Mouse (Mus musculus) lung, embryonic 16.5 days (tissue): Measurements from ENCODE around the gene Prmt1. TPM values are rescaled to one million over a fixed set of nuclear protein-coding genes. Genes with fewer than 3 reads are reported as not detected.

Experiments used
- ATAC-seq: fragments of 200-750 bp; cut with Nextera tagmentation; 2 replicates; pipeline ENCODE4 v1.8.0; 2017; ENCODE audit warnings: low read depth, mild to moderate bottlenecking, moderate library complexity
- H3K27ac ChIP-seq: fragments of 300-500 bp; sonication (generic); 2 replicates; pipeline ENCODE4 v1.5.1; 2014; ENCODE audit warnings: mild to moderate bottlenecking, control low read depth, low read length
- H3K27me3 ChIP-seq: fragments of 300-500 bp; sonication (generic); 2 replicates; pipeline ENCODE4 v1.6.1; 2014; ENCODE audit warnings: low read depth, low read length, mixed read lengths; ENCODE audit not compliant: control insufficient read depth, insufficient read depth
- H3K36me3 ChIP-seq: fragments of 300-500 bp; sonication (generic); 2 replicates; pipeline ENCODE4 v1.6.1; 2014; ENCODE audit warnings: low read length; ENCODE audit not compliant: control insufficient read depth, insufficient read depth
- H3K4me1 ChIP-seq: fragments of 300-500 bp; sonication (generic); replicated peaks from 2 replicates; pipeline ENCODE4 v1.6.1; 2014; ENCODE audit warnings: low read length, mixed read lengths; ENCODE audit not compliant: control insufficient read depth, insufficient read depth
- H3K4me2 ChIP-seq: fragments of 300-500 bp; sonication (generic); 2 replicates; pipeline ENCODE4 v1.6.1; 2014; ENCODE audit warnings: low read depth, low read length, control low read depth
- H3K4me3 ChIP-seq: fragments of 300-500 bp; sonication (generic); 2 replicates; pipeline ENCODE4 v1.5.1; 2014; ENCODE audit warnings: mild to moderate bottlenecking, low read length, control low read depth
- H3K9ac ChIP-seq: fragments of 300-500 bp; sonication (generic); 2 replicates; pipeline ENCODE4 v1.6.1; 2014; ENCODE audit warnings: low read length, control low read depth
- H3K9me3 ChIP-seq: fragments of 300-500 bp; sonication (generic); 2 replicates; pipeline ENCODE4 v1.6.1; 2016; ENCODE audit warnings: low read length; ENCODE audit not compliant: control insufficient read depth
- WGBS: fragments of 180-500 bp; shearing (Covaris S2); extraction: QIAGEN DNeasy Blood & Tissue Kit; methylation state at CpG from one replicate; pipeline ENCODE4 v1.1.7; 2014; 5-methylcytosine and 5-hydroxymethylcytosine counted together
- polyA plus RNA-seq: library from polyadenylated mRNA; unstranded; fragments of >200 nt; fragmentation: Nextera tagmentation; extraction: Ambion mirVana; gene quantifications from 2 replicates; pipeline ENCODE4 v1.2.1, GENCODE M21; 2015

Prmt1 gene
- polyA plus RNA-seq, 1 experiment from 2014 or later = 457 TPM

GRCm38 (mm10) chr7:44952611-44953306 lies 33.6 kb downstream of the Prmt1 start:
- Histone ChIP-seq H3K4me2 (peak overlapping the region; percentile 98), H3K27ac (peak overlapping the region; percentile 89), H3K27me3 (peaks cover 16% of the 10 kb centered on the region), H3K9me3 (no peaks in the 10 kb centered on the region), H3K4me3 (peak overlapping the region; percentile 67), H3K4me1 (peaks cover 11% of the 10 kb centered on the region), H3K36me3 (no peaks in the 10 kb centered on the region), H3K9ac (peak overlapping the region; percentile 77)
- peak; percentile 93 for ATAC-seq
- 5% methylated on average over 24 of the region's 24 CpGs for WGBS

- Histone ChIP-seq H3K36me3 (no peaks in the 10 kb centered on the region), H3K4me1 (peaks cover 11% of the 10 kb centered on the region), H3K4me2 (peak overlapping the region; percentile 98), H3K27me3 (peaks cover 16% of the 10 kb centered on the region), H3K9me3 (no peaks in the 10 kb centered on the region), H3K4me3 (peak overlapping the region; percentile 67), H3K9ac (peak overlapping the region; percentile 77), H3K27ac (peak overlapping the region; percentile 89)
- peak; percentile 93 for ATAC-seq
- WGBS = 1% methylated on average over 10 of the region's 10 CpGs
These were observed 34.4 kb downstream of the Prmt1 start for GRCm38 (mm10) chr7:44951960-44952359.

GRCm38 (mm10) chr7:44949922-44950321 lies 36.4 kb downstream of the Prmt1 start:
- WGBS = 64% methylated on average over 6 of the region's 6 CpGs
- no peaks in the 10 kb centered on the region for H3K9me3 ChIP-seq
- no peak for ATAC-seq

GRCm38 (mm10) chr7:44942904-44943303 lies 43.5 kb downstream of the Prmt1 start, which contains the start of gene Tsks:
TSS of gene Tsks (plus strand) at chr7:44943204.
- H3K9me3 ChIP-seq = no peaks in the 10 kb centered on the region
- 69% methylated on average over 7 of the region's 7 CpGs for WGBS

More at GRCm38 (mm10) chr7:44949922-44950321, 36.4 kb downstream of the Prmt1 start:
- no peak overlapping the region for H3K4me2 ChIP-seq
- H3K36me3 ChIP-seq = no peaks in the 10 kb centered on the region
- peaks cover 11% of the 10 kb centered on the region for H3K4me1 ChIP-seq
- H3K4me3 ChIP-seq = no peak overlapping the region
- no peak overlapping the region for H3K27ac ChIP-seq
- peaks cover 16% of the 10 kb centered on the region for H3K27me3 ChIP-seq
- no peak overlapping the region for H3K9ac ChIP-seq

GRCm38 (mm10) chr7:44938680-44939079 lies 47.7 kb downstream of the Prmt1 start:
- peaks cover 3% of the 10 kb centered on the region; the same call in 1 of the 2 replicates for H3K9me3 ChIP-seq
- no peaks in the 10 kb centered on the region for H3K36me3 ChIP-seq
- 83% methylated on average over 4 of the region's 4 CpGs for WGBS
- no peak overlapping the region for H3K4me2 ChIP-seq
- no peak overlapping the region for H3K4me3 ChIP-seq
- H3K9ac ChIP-seq = no peak overlapping the region
- no peak overlapping the region for H3K27ac ChIP-seq
- ATAC-seq = no peak
- H3K27me3 ChIP-seq = no peaks in the 10 kb centered on the region
- H3K4me1 ChIP-seq = no peaks in the 10 kb centered on the region

More at GRCm38 (mm10) chr7:44942904-44943303, 43.5 kb downstream of the Prmt1 start, which contains the start of gene Tsks:
- Histone ChIP-seq H3K4me2 (no peak within 1 kb of the TSS), H3K27ac (no peak within 1 kb of the TSS), H3K36me3 (no peaks in the 10 kb centered on the region), H3K4me1 (no peaks in the 10 kb centered on the region), H3K27me3 (no peaks in the 10 kb centered on the region), H3K4me3 (no peak within 1 kb of the TSS), H3K9ac (no peak within 1 kb of the TSS)
- ATAC-seq = no peak

GRCm38 (mm10) chr7:44929204-44930151 lies 56.9 kb downstream of the Prmt1 start, which contains the start of gene Ap2a1:
TSS of gene Ap2a1 (minus strand) at chr7:44929496.
- under 1% methylated on average over 83 of the region's 84 CpGs for WGBS
- peak within 1 kb of the TSS; percentile 91 for H3K27ac ChIP-seq
- H3K4me2 ChIP-seq = peak within 1 kb of the TSS; percentile 68
- H3K9ac ChIP-seq = peak within 1 kb of the TSS; percentile 95
- H3K9me3 ChIP-seq = no peaks in the 10 kb centered on the region
- peak within 1 kb of the TSS; percentile 95 for H3K4me3 ChIP-seq
- ATAC-seq = peak; percentile 98
- peaks cover 14% of the 10 kb centered on the region for H3K4me1 ChIP-seq
- peaks cover 6% of the 10 kb centered on the region for H3K36me3 ChIP-seq
- no peaks in the 10 kb centered on the region for H3K27me3 ChIP-seq

GRCm38 (mm10) chr7:44928570-44928969 lies 57.8 kb downstream of the Prmt1 start:
- Histone ChIP-seq H3K27ac (no peak overlapping the region), H3K36me3 (peaks cover 8% of the 10 kb centered on the region), H3K27me3 (no peaks in the 10 kb centered on the region), H3K4me1 (peaks cover 14% of the 10 kb centered on the region), H3K4me3 (peak overlapping the region; percentile 95), H3K9ac (peak overlapping the region; percentile 95), H3K4me2 (peak overlapping the region; percentile 68), H3K9me3 (no peaks in the 10 kb centered on the region)
- ATAC-seq = no peak
- 0% methylated on average over 1 of the region's 1 CpGs for WGBS
